Mouse (Mus musculus) lung, embryonic 16.5 days (tissue): ENCODE results near the gene Trim2. TPM values are rescaled to one million over a fixed set of nuclear protein-coding genes. Genes with fewer than 3 reads are reported as not detected.

Experiments
- ATAC-seq: fragments of 200-750 bp; cut with Nextera tagmentation; 2 replicates; pipeline ENCODE4 v1.8.0; 2017; ENCODE audit warnings: low read depth, mild to moderate bottlenecking, moderate library complexity
- H3K27ac ChIP-seq: fragments of 300-500 bp; sonication (generic); 2 replicates; pipeline ENCODE4 v1.5.1; 2014; ENCODE audit warnings: mild to moderate bottlenecking, control low read depth, low read length
- H3K27me3 ChIP-seq: fragments of 300-500 bp; sonication (generic); 2 replicates; pipeline ENCODE4 v1.6.1; 2014; ENCODE audit warnings: low read depth, low read length, mixed read lengths; ENCODE audit not compliant: control insufficient read depth, insufficient read depth
- H3K36me3 ChIP-seq: fragments of 300-500 bp; sonication (generic); 2 replicates; pipeline ENCODE4 v1.6.1; 2014; ENCODE audit warnings: low read length; ENCODE audit not compliant: control insufficient read depth, insufficient read depth
- H3K4me1 ChIP-seq: fragments of 300-500 bp; sonication (generic); replicated peaks from 2 replicates; pipeline ENCODE4 v1.6.1; 2014; ENCODE audit warnings: low read length, mixed read lengths; ENCODE audit not compliant: control insufficient read depth, insufficient read depth
- H3K4me2 ChIP-seq: fragments of 300-500 bp; sonication (generic); 2 replicates; pipeline ENCODE4 v1.6.1; 2014; ENCODE audit warnings: low read depth, low read length, control low read depth
- H3K4me3 ChIP-seq: fragments of 300-500 bp; sonication (generic); 2 replicates; pipeline ENCODE4 v1.5.1; 2014; ENCODE audit warnings: mild to moderate bottlenecking, low read length, control low read depth
- H3K9ac ChIP-seq: fragments of 300-500 bp; sonication (generic); 2 replicates; pipeline ENCODE4 v1.6.1; 2014; ENCODE audit warnings: low read length, control low read depth
- H3K9me3 ChIP-seq: fragments of 300-500 bp; sonication (generic); 2 replicates; pipeline ENCODE4 v1.6.1; 2016; ENCODE audit warnings: low read length; ENCODE audit not compliant: control insufficient read depth
- WGBS: fragments of 180-500 bp; shearing (Covaris S2); extraction: QIAGEN DNeasy Blood & Tissue Kit; methylation state at CpG from one replicate; pipeline ENCODE4 v1.1.7; 2014; 5-methylcytosine and 5-hydroxymethylcytosine counted together
- polyA plus RNA-seq: library from polyadenylated mRNA; unstranded; fragments of >200 nt; fragmentation: Nextera tagmentation; extraction: Ambion mirVana; gene quantifications from 2 replicates; pipeline ENCODE4 v1.2.1, GENCODE M21; 2015

The Trim2 gene
- polyA plus RNA-seq, 1 experiment from 2014 or later = 31.9 TPM

DNA sequence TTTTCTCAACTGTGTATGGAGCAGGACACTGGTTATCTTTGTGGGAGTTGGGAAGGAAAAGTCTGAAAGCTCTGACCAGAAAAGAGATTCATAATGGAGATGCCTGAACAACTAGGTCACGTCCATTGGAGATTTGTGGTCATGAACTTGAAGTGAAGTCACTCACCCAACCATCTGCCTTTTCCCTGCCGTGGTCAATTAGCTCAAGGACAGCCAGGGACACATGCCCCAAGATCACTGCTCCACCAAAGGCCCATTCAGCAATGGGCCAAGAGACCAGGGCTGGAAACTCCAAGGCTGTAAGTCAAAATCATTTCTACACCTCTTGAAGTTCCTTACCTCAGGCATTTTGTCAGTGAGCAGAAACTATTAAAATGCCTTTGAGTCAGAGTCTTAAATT, 23.5 kb upstream of the Trim2 start:
- Histone ChIP-seq H3K4me2 (no peak overlapping the region), H3K4me3 (no peak overlapping the region), H3K27me3 (no peaks in the 10 kb centered on the region), H3K9ac (no peak overlapping the region), H3K27ac (no peak overlapping the region), H3K36me3 (no peaks in the 10 kb centered on the region), H3K9me3 (no peaks in the 10 kb centered on the region), H3K4me1 (peaks cover 14% of the 10 kb centered on the region)
- ATAC-seq = no peak
- 81% methylated on average over 2 of the region's 2 CpGs for WGBS

GRCm38 (mm10) chr3:84324967-84325441, 18.3 kb upstream of the Trim2 start:
- 75% methylated on average over 12 of the region's 12 CpGs for WGBS
- no peak overlapping the region for H3K9ac ChIP-seq
- H3K36me3 ChIP-seq = no peaks in the 10 kb centered on the region
- no peaks in the 10 kb centered on the region for H3K27me3 ChIP-seq
- H3K4me1 ChIP-seq = peaks cover 11% of the 10 kb centered on the region
- no peaks in the 10 kb centered on the region for H3K9me3 ChIP-seq
- ATAC-seq = peak; percentile 74
- H3K27ac ChIP-seq = no peak overlapping the region
- H3K4me2 ChIP-seq = no peak overlapping the region
- no peak overlapping the region for H3K4me3 ChIP-seq

DNA sequence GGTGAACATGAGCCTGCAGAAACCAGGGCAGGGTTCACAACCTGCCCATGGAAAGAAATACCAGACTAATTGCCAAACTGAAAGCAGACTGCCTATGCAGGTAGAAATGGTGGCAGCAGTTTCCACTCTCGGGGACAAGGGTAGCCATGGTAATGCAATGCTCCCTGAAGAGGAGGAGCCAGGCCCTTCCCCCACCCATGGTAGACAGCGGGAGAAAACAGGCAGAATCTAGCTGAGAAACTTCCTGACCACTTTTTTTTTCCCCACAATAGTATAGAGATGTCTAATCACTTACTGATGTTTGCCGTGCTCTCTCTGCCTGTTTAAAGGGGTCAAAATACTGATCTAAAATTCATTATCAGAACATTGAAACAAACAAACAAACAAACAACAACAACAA, 17.8 kb upstream of the Trim2 start:
- no peak overlapping the region for H3K9ac ChIP-seq
- H3K4me3 ChIP-seq = no peak overlapping the region
- WGBS = 20% methylated on average over 3 of the region's 3 CpGs
- H3K27me3 ChIP-seq = no peaks in the 10 kb centered on the region
- H3K27ac ChIP-seq = 0 out of 2 replicates have a peak overlapping the region, but pooled peaks have one; percentile 12
- ATAC-seq = peak; percentile 79
- H3K36me3 ChIP-seq = no peaks in the 10 kb centered on the region
- no peaks in the 10 kb centered on the region for H3K9me3 ChIP-seq
- H3K4me2 ChIP-seq = 0 out of 2 replicates have a peak overlapping the region, but pooled peaks have one; percentile 5
- peaks cover 11% of the 10 kb centered on the region for H3K4me1 ChIP-seq

- Histone ChIP-seq H3K9ac (no peak overlapping the region), H3K4me3 (no peak overlapping the region), H3K4me2 (no peak overlapping the region), H3K9me3 (no peaks in the 10 kb centered on the region), H3K27me3 (no peaks in the 10 kb centered on the region), H3K4me1 (peaks cover 11% of the 10 kb centered on the region), H3K27ac (0 out of 2 replicates have a peak overlapping the region, but pooled peaks have one; percentile 12), H3K36me3 (no peaks in the 10 kb centered on the region)
- WGBS = 17% methylated on average over 6 of the region's 6 CpGs
- ATAC-seq = 0 out of 2 replicates have a peak, but pooled peaks have one; percentile 21
Measured at GRCm38 (mm10) chr3:84324000-84324399, 17.3 kb upstream of the Trim2 start.

DNA sequence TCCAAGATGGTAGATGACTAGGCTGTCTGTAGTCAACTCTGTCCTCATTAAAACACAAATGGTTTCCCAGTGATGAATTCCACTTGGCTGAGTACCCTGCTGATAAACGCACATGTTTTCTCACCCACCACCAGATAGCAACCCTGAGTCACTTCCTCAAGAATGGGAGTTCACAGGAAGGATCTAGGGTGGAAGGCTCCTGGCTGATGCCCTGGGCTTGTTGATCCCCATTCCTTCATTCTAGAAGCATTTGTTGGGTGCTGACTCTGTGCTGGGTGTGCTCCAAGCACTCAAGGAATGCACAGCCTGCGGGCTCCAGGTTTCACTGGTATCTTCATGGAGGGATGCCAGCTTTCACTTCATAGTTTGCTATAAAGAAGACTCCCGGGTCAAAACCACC, 12.8 kb upstream of the Trim2 start:
- Histone ChIP-seq H3K4me2 (no peak overlapping the region), H3K27ac (no peak overlapping the region), H3K27me3 (no peaks in the 10 kb centered on the region), H3K4me1 (peaks cover 15% of the 10 kb centered on the region), H3K9ac (no peak overlapping the region), H3K36me3 (no peaks in the 10 kb centered on the region), H3K4me3 (no peak overlapping the region), H3K9me3 (no peaks in the 10 kb centered on the region)
- ATAC-seq = no peak
- 61% methylated on average over 3 of the region's 3 CpGs for WGBS

DNA sequence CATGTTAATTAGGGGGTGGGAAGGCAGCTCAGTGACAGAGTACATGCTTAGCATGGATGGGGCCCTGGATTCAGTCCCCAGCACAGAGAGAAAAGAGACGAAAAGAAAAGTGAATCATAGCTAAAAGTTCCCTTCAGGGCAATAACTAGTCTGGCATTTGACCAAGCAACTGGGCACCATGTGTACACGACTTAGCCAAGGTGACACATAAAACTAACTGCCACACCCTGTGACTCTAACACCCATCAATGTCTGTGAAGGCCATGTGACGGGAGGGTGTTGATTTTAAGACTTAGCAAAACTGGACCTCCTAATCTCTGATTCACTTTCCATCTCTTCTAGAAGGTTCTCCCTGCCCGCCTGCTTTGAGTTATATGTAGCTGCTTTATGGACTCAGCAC, 12.2 kb upstream of the Trim2 start:
- Histone ChIP-seq H3K27me3 (no peaks in the 10 kb centered on the region), H3K4me3 (no peak overlapping the region), H3K9ac (no peak overlapping the region), H3K4me2 (no peak overlapping the region), H3K36me3 (no peaks in the 10 kb centered on the region), H3K9me3 (no peaks in the 10 kb centered on the region), H3K4me1 (peaks cover 8% of the 10 kb centered on the region), H3K27ac (no peak overlapping the region)
- 91% methylated on average over 4 of the region's 4 CpGs for WGBS
- ATAC-seq = no peak

DNA sequence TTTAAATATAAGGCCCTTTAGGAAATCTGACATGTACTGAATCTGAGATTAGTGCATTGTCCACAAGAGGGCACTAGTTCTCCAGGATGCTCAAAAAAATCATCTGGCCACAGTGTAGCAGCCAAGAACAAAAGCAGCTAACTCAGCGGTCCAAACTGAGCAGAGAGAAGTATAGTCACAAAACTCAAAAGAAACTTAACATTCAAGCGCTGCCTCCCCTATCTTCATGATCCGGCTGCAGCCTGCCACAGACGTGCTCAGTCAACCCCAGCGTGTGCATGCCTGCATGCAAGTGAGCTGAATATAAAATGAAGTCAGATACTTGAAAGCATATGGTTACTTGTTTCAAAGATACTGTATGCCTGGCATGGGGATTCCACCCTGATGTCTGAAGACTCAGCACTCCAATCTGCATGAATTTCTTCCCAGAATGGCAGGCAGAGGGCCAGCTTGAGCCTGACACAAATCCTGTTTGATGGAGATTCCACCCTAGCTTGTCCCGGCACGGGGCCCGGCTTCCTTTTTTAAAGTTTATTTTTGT, 8.0 kb upstream of the Trim2 start:
- Histone ChIP-seq H3K4me2 (peak overlapping the region; percentile 39), H3K36me3 (no peaks in the 10 kb centered on the region), H3K9me3 (no peaks in the 10 kb centered on the region), H3K4me3 (no peak overlapping the region), H3K27ac (peak overlapping the region; percentile 53), H3K4me1 (peaks cover 8% of the 10 kb centered on the region), H3K9ac (no peak overlapping the region), H3K27me3 (no peaks in the 10 kb centered on the region)
- ATAC-seq = peak; percentile 82
- 11% methylated on average over 8 of the region's 8 CpGs for WGBS

DNA sequence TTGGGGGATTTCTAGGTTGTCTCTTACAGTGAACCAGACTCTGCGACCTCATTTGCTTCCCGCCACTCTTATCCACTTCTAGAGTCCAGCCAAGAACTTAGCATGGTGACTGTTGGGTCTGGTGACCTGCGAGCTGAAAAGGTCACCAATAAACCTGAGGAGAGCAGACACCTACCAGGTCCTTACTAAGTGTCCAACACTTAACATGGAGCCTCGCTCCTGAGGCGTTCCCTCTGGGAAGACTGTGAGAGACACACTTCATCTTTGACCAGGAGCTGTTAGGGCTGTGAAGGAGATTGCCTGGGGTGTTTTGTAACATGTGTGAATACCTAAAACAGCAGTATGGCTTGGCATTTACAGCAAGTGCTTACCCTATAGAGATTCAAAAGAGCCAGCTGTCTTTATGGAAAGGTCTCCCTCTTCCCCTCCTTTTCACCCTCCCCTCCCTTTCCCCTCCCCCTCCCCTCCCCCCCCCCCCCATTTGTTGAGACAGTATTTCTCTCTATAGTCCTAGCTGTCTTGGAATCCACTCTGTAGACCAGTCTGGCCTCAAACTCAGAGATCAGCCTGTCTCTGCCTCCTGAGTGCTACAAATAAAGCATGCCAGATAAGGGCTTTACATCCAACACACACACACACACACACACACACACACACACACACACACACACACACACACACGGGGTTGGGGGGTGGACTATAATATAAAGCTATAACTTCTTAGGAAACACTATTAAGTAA, 7.3 kb upstream of the Trim2 start:
- Histone ChIP-seq H3K4me2 (no peak overlapping the region), H3K36me3 (no peaks in the 10 kb centered on the region), H3K27me3 (no peaks in the 10 kb centered on the region), H3K9me3 (no peaks in the 10 kb centered on the region), H3K9ac (no peak overlapping the region), H3K4me1 (peaks cover 8% of the 10 kb centered on the region), H3K27ac (no peak overlapping the region), H3K4me3 (no peak overlapping the region)
- WGBS = 65% methylated on average over 6 of the region's 6 CpGs
- no peak; the same call in 1 of the 2 replicates for ATAC-seq

DNA sequence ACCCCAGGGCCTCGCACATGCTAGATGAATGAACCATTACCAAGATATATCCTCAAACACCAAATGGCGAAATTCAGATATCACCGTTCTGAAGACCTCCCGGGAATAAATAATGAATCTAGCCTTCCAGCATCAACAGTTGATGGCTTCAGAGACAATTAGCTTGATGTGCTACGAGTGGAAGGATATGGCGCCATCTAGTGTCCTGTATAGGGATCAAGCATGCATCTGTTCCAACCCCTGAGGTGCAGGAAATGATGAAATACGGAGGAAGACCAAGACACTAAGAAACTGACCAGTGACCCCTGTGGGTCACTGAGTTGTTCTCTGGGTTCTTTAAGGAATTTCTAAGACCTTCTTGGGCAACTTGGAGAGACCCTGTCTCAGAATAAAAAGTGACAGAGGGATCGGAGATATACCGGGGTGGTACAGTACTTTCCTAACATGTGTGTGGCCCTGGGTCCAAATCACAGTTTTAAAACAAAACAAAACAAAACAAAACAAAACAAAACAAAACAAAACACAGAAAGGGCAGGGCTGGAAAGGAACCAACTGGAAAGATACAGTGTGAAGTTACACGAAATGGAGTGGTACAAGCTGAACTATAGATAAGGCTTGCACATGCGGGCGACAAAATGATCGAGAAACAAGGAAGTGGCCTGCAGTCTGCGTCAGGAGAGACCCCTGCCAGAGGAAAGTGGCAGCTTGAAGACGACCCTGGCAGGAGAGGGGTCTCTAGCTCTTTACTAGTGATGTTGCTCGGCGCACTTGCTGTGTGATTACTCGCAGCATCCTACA, 6.5 kb upstream of the Trim2 start:
- Histone ChIP-seq H3K9me3 (no peaks in the 10 kb centered on the region), H3K4me3 (no peak overlapping the region), H3K9ac (no peak overlapping the region), H3K27me3 (no peaks in the 10 kb centered on the region), H3K36me3 (no peaks in the 10 kb centered on the region), H3K27ac (no peak overlapping the region), H3K4me2 (peak overlapping the region; percentile 10; the same call in 1 of the 2 replicates), H3K4me1 (peaks cover 8% of the 10 kb centered on the region)
- 47% methylated on average over 18 of the region's 18 CpGs for WGBS
- ATAC-seq = peak; percentile 54; the same call in 1 of the 2 replicates
